Mouse (Mus musculus): ENCODE measurements around the gene Golm1.
A peak's percentile ranks its signal among the peaks of the same experiment; 100 is the strongest.
"Not testable (repeated sequence)": the region's sequence is repeated elsewhere in the genome, so short reads cannot be mapped to it uniquely, and the experiment has no call there.

The Golm1 gene

GRCm38 (mm10) chr13:59592058-59592457, 83.6 kb downstream of the Golm1 start:
- DNase-seq (ENCODE audit: low spot score), result not testable (repeated sequence)

DNA sequence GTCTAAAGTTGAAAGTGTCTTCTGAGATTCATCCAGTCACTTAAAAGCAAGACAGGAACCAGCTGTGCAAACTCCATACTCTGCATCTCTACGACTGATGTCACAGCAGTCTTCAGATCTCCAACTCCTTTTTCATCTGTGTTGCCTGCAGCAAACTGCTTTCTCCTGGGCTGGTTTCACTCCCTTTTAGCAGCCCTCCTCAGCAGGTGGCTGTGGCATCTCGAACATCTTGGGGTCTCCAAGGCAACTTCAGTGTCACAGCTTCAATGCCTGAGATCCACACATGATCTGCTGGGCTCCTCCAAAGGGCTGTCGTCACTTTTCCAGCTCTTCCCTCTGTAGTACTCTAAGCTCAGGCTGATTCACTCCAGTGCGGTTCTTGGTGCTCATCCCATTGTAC, 84.9 kb downstream of the Golm1 start:
- no peak for DNase-seq (ENCODE audit: low spot score)

DNA sequence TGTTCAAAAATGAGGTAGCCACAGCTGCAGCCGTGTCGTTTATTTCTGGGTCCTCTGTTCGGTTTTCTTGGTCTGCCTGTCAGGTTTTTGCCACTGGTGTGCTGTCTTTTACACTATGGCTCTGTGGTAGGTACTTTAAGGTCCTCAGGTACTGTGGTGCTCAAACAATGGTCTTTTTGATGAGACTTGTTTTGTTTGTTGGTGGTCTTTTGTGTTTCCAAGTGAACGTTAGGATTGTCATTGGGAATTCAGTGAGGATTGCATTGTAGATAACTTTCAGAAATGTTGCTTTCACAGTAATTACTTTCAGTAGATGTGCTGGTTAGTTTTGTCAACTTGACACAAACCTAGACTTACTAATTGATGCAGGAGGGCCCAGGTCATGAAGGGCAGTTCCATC, 85.9 kb downstream of the Golm1 start:
- no peak for DNase-seq (ENCODE audit: low spot score)

- DNase-seq (ENCODE audit: low spot score), result no peak
Observed at GRCm38 (mm10) chr13:59587201-59587600, 88.4 kb downstream of the Golm1 start.

GRCm38 (mm10) chr13:59585648-59586005, 90.0 kb downstream of the Golm1 start:
- peak; percentile 14 for DNase-seq (ENCODE audit: low spot score)

- peak; percentile 91 for DNase-seq (ENCODE audit: low spot score)
Observed at GRCm38 (mm10) chr13:59584947-59585647, 90.5 kb downstream of the Golm1 start, which contains the start of the genes Agtpbp1 and Naa35. Gene Agtpbp1, minus strand, starts transcription at chr13:59585227. Gene Naa35, plus strand, starts transcription at chr13:59585259.
